ENCODE assay signal across 17 mouse cellular contexts in genomic region chr9:63052181-63052580, GRCm38 (mm10).
A peak's percentile ranks its signal among the peaks of the same experiment; 100 is the strongest.
DNase-seq lines count a peak whose midpoint lies in the region; ATAC-seq and TF ChIP-seq lines count a peak whose summit lies in the region.
"Had no signal": no experiment of that assay in that cellular context is flagged by ENCODE, and none has a peak within 500 bp of the region (broad histone marks: within the 10 kb centered on the region; RNA-seq: fewer than 3 reads in every experiment).

No protein-coding gene starts in this region.

- H3K36me3 ChIP-seq in kidney, adult 2 months (ENCODE audit: control insufficient read depth, insufficient read depth, low read length) = no peaks in the 10 kb centered on the region
- no peaks in the 10 kb centered on the region for H3K36me3 ChIP-seq in CH12.LX (replicated peaks in 1 of 2; ENCODE audit: control insufficient read depth in 1 of 2, insufficient read depth in 1 of 2, low read length in 1 of 2)
- no peaks in the 10 kb centered on the region for H3K36me3 ChIP-seq in limb, embryonic 15.5 days
- H3K36me3 ChIP-seq: G1E; hindbrain, embryonic 15.5 days; kidney, embryonic 15.5 days had no signal

- H3K9me3 ChIP-seq in CH12.LX (replicated peaks; ENCODE audit: low read length) = no peaks in the 10 kb centered on the region
- no peaks in the 10 kb centered on the region for H3K9me3 ChIP-seq in limb, embryonic 15.5 days
- H3K9me3 ChIP-seq: G1E; hindbrain, embryonic 15.5 days; kidney, embryonic 15.5 days had no signal

- 0 out of 2 replicates have a peak, but pooled peaks cover under 1% of the 10 kb centered on the region for H3K4me1 ChIP-seq in kidney, adult 2 months (ENCODE audit: control insufficient read depth, insufficient read depth, low read length)
- H3K4me1 ChIP-seq in CH12.LX (ENCODE audit: control insufficient read depth in 1 of 2, insufficient read depth in 2 of 2) = no peaks in the 10 kb centered on the region
- H3K4me1 ChIP-seq in limb, embryonic 15.5 days = no peaks in the 10 kb centered on the region
- H3K4me1 ChIP-seq: forebrain, embryonic 13.5 days; hindbrain, embryonic 15.5 days; kidney, embryonic 15.5 days had no signal

- 72% methylated on average over 4 of the region's 4 CpGs for WGBS in kidney, adult 2 months
- 51% methylated on average over 4 of the region's 4 CpGs for WGBS in limb, embryonic 15.5 days

- ATAC-seq in limb, embryonic 15.5 days (ENCODE audit: insufficient number of reproducible peaks, low FRiP score, low TSS enrichment, low read depth) = no peak
- ATAC-seq: forebrain, embryonic 13.5 days had no signal

- dilution Hi-C loops in CH12.LX (cut with MboI; ENCODE audit: extremely low pct_ligation_motif_present, extremely low pct_unique_long_range_greater_than_20kb, low sequenced_read_pairs) = no loop called here

- no peaks in the 10 kb centered on the region for H3K27me3 ChIP-seq in kidney, adult 2 months (replicated peaks; ENCODE audit: control insufficient read depth, insufficient read depth, low read length)
- H3K27me3 ChIP-seq in CH12.LX (replicated peaks) = no peaks in the 10 kb centered on the region
- no peaks in the 10 kb centered on the region for H3K27me3 ChIP-seq in limb, embryonic 15.5 days
- H3K27me3 ChIP-seq: forebrain, embryonic 13.5 days; hindbrain, embryonic 15.5 days; kidney, embryonic 15.5 days had no signal

- H3K4me2 ChIP-seq in CH12.LX (ENCODE audit: insufficient read depth, low read depth, poor library complexity, severe bottlenecking) = no peak overlapping the region
- no peak overlapping the region for H3K4me2 ChIP-seq in limb, embryonic 15.5 days
- H3K4me2 ChIP-seq: forebrain, embryonic 13.5 days; hindbrain, embryonic 15.5 days; kidney, embryonic 15.5 days had no signal

- DNase-seq in kidney, adult 2 months = no peak
- no peak for DNase-seq in kidney, adult 9 months
- DNase-seq in CH12.LX (ENCODE audit: extremely low read depth) (peak; percentile 31), NIH3T3 (ENCODE audit: low read depth) (peak; percentile 57)
- no peak for DNase-seq in embryo, embryonic 10 days (ENCODE audit: low spot score)
- DNase-seq in layer of hippocampus, adult 8-10 months (ENCODE audit: low spot score in 2 of 2) = no peak
- DNase-seq: cerebellum, adult 9-10 months; gastrocnemius, adult 2 months; heart, adult 2 months; layer of hippocampus, adult 9-11 months; right cerebral cortex, postnatal 25 days; thymus, adult 2 months had no signal

- no peak for TF ChIP-seq EP300 in CH12.LX (IDR thresholded peaks at IDR 0.05; ENCODE audit: low read length)

- H3K27ac ChIP-seq in kidney, adult 2 months (ENCODE audit: insufficient read depth, low read depth, low read length) = no peak overlapping the region
- H3K27ac ChIP-seq in CH12.LX (ENCODE audit: insufficient read depth, low read depth) = no peak overlapping the region
- H3K27ac ChIP-seq in limb, embryonic 15.5 days = peak overlapping the region; percentile 50; the same call in 1 of the 2 replicates
- H3K27ac ChIP-seq: forebrain, embryonic 13.5 days; gastrocnemius, adult 2 months; heart, adult 2 months; hindbrain, embryonic 15.5 days; kidney, embryonic 15.5 days had no signal

- H3K9ac ChIP-seq in CH12.LX (ENCODE audit: insufficient read depth, low read depth) = no peak overlapping the region
- H3K9ac ChIP-seq in limb, embryonic 15.5 days = no peak overlapping the region
- H3K9ac ChIP-seq: forebrain, embryonic 13.5 days; hindbrain, embryonic 15.5 days; kidney, embryonic 15.5 days had no signal

- 0 out of 2 replicates have a peak, but pooled peaks have one; percentile 16 for TF ChIP-seq CTCF in kidney, adult 2 months (conservative IDR thresholded peaks at IDR 0.05; ENCODE audit: insufficient read depth, insufficient read length, low read depth, low read length)
- peak in 1 of 2 experiments; percentile 49; a peak in 2 of 4 replicates for TF ChIP-seq CTCF in CH12.LX (conservative IDR thresholded peaks at IDR 0.05 in 1 of 2, IDR thresholded peaks at IDR 0.05 in 1 of 2; ENCODE audit: low read depth in 2 of 2, low read length in 2 of 2)

- no peaks in the 10 kb centered on the region for H3K79me2 ChIP-seq in CH12.LX (replicated peaks; ENCODE audit: control insufficient read depth, extremely low read depth, insufficient read depth, poor library complexity, severe bottlenecking)

- no peak overlapping the region for H3K4me3 ChIP-seq in kidney, adult 2 months (ENCODE audit: insufficient read depth, low read depth, low read length)
- no peak overlapping the region for H3K4me3 ChIP-seq in CH12.LX (replicated peaks in 1 of 3; ENCODE audit: low read depth in 2 of 3, low read length in 2 of 3, poor library complexity in 1 of 3)
- no peak overlapping the region for H3K4me3 ChIP-seq in limb, embryonic 15.5 days
- H3K4me3 ChIP-seq: forebrain, embryonic 13.5 days; gastrocnemius, adult 2 months; heart, adult 2 months; hindbrain, embryonic 15.5 days; kidney, embryonic 15.5 days had no signal

- in situ Hi-C loops in CH12.LX (cut with MboI; ENCODE audit: low pct_ligation_motif_present, low pct_unique_long_range_greater_than_20kb, low sequenced_read_pairs) = no loop called here

- no peak; the same call in 1 of the 2 replicates for TF ChIP-seq RAD21 in CH12.LX (IDR thresholded peaks at IDR 0.05; ENCODE audit: low read depth, low read length)

- no peak for TF ChIP-seq POLR2A in kidney, adult 2 months (IDR thresholded peaks at IDR 0.05; ENCODE audit: low read depth, low read length)
- TF ChIP-seq POLR2A in CH12.LX (IDR thresholded peaks at IDR 0.05; ENCODE audit: low read depth, low read length) = no peak

TF ChIP-seq in CH12.LX, 34 proteins besides CTCF, POLR2A, EP300 and RAD21:
- TF ChIP-seq SMC3 (IDR thresholded peaks at IDR 0.05; ENCODE audit: low read depth, low read length) (peak; percentile 30), USF2 (conservative IDR thresholded peaks at IDR 0.05; ENCODE audit: low read depth, low read length) (no peak), MAZ (IDR thresholded peaks at IDR 0.05; ENCODE audit: low read depth, low read length) (no peak), CHD2 (IDR thresholded peaks at IDR 0.05; ENCODE audit: low read length) (peak; percentile 34; the same call in 1 of the 2 replicates), ETS1 (conservative IDR thresholded peaks at IDR 0.05; ENCODE audit: low read depth, low read length) (no peak), IRF4 (IDR thresholded peaks at IDR 0.05; ENCODE audit: low read depth, low read length) (no peak), NRF1 (IDR thresholded peaks at IDR 0.05; ENCODE audit: low read depth, low read length) (no peak)

Comparison
In these comparisons a context has a peak if more than half of its experiments do, and no peak if none do; other contexts are left out.
1. DNase-seq: peak in CH12.LX (single experiment) and NIH3T3 (single experiment); none in kidney, adult 2 months (single experiment), kidney, adult 9 months (single experiment), embryo, embryonic 10 days (single experiment) and layer of hippocampus, adult 8-10 months (0 of 2).